In genomic region chr2:158667671-158668432, GRCm38 (mm10) we compare ENCODE assay signal across 9 mouse cellular contexts. TPM values are rescaled to one million over a fixed set of nuclear protein-coding genes. Genes with fewer than 3 reads are reported as not detected.
DNase-seq lines count a peak whose midpoint lies in the region; ATAC-seq lines count a peak whose summit lies in the region.
"Had no signal": no experiment of that assay in that cellular context is flagged by ENCODE, and none has a peak within 500 bp of the region (broad histone marks: within the 10 kb centered on the region; RNA-seq: fewer than 3 reads in every experiment).

No protein-coding gene starts in this region.

- H3K9me3 ChIP-seq in liver, embryonic 16.5 days (replicated peaks; ENCODE audit: control insufficient read depth, low read length), result no peaks in the 10 kb centered on the region

- DNase-seq in kidney, adult 18-20 months, result peak; percentile 67
- no peak for DNase-seq in kidney, adult 8-10 months
- DNase-seq in brain, adult 2 months (ENCODE audit: low read depth, low spot score), result peak; percentile 83
- peak; percentile 28 for DNase-seq in gastrocnemius, postnatal 25 days
- DNase-seq in kidney, adult 9 months, result peak; percentile 45
- DNase-seq in right cerebral cortex, adult 2 months (ENCODE audit: low spot score in 2 of 2), result peak; percentile 57 to 67
- no peak for DNase-seq in urinary bladder, postnatal 25 days (ENCODE audit: low spot score)

- H3K9ac ChIP-seq in liver, embryonic 16.5 days (ENCODE audit: low read depth, low read length), result no peak overlapping the region

- WGBS in liver, embryonic 16.5 days (ENCODE audit: insufficient replicate concordance), result under 1% methylated on average over 54 of the region's 54 CpGs

- peaks cover 50% of the 10 kb centered on the region for H3K27me3 ChIP-seq in liver, embryonic 16.5 days (ENCODE audit: control insufficient read depth, insufficient read depth, low read depth, low read length)

- H3K27ac ChIP-seq in liver, embryonic 16.5 days (ENCODE audit: low read length), result no peak overlapping the region
- H3K27ac ChIP-seq: macrophage had no signal

- peak; percentile 10; the same call in 1 of the 2 replicates for ATAC-seq in liver, embryonic 16.5 days (ENCODE audit: low read depth)

- no peaks in the 10 kb centered on the region; the same call in 1 of the 2 replicates for H3K4me1 ChIP-seq in liver, embryonic 16.5 days (ENCODE audit: control insufficient read depth, low read depth, low read length)

- H3K4me2 ChIP-seq in liver, embryonic 16.5 days (ENCODE audit: low read depth, low read length), result peak overlapping the region; percentile 48

- peak overlapping the region; percentile 41 for H3K4me3 ChIP-seq in liver, embryonic 16.5 days (ENCODE audit: low read depth, low read length)

- no peaks in the 10 kb centered on the region for H3K36me3 ChIP-seq in liver, embryonic 16.5 days (ENCODE audit: control insufficient read depth, insufficient read depth)

RNA-seq across cellular contexts. Expression of gene Ppp1r16b, which starts 2.7 kb away (rescaled TPM):
- 1 to 10 TPM; 4.8 to 5.2 TPM for total RNA-seq in gastrocnemius, postnatal 25 days (2021)
- polyA plus RNA-seq in liver, embryonic 16.5 days (2015; fragmentation: Nextera tagmentation; extraction: Ambion mirVana), result 1.6 TPM in 2 replicates

RNA-seq across cellular contexts. Expression of gene Actr5, which starts 43.2 kb away (rescaled TPM):
- total RNA-seq in gastrocnemius, postnatal 25 days (2021), result 1 to 10 TPM; 2.5 to 3.2 TPM
- 1.8 and 2.3 TPM in 2 replicates for polyA plus RNA-seq in liver, embryonic 16.5 days (2015; fragmentation: Nextera tagmentation; extraction: Ambion mirVana)

RNA-seq across cellular contexts. Expression of gene Slc32a1, which starts 57.3 kb away (rescaled TPM):
- not detected for total RNA-seq in gastrocnemius, postnatal 25 days (2021)
- not detected in 2 replicates for polyA plus RNA-seq in liver, embryonic 16.5 days (2015; fragmentation: Nextera tagmentation; extraction: Ambion mirVana)

Comparison
In these comparisons a context has a peak if more than half of its experiments do, and no peak if none do; other contexts are left out.
1. DNase-seq: peak in kidney, adult 18-20 months (single experiment), brain, adult 2 months (single experiment), gastrocnemius, postnatal 25 days (single experiment), kidney, adult 9 months (single experiment) and right cerebral cortex, adult 2 months (2 of 2); none in kidney, adult 8-10 months (0 of 2) and urinary bladder, postnatal 25 days (single experiment).